Mouse (Mus musculus): Measurements from ENCODE around the gene C1qtnf4. TPM values are rescaled to one million over a fixed set of nuclear protein-coding genes. Genes with fewer than 3 reads are reported as not detected.

The C1qtnf4 gene
- polyA plus RNA-seq (2014; fragmentation: Illumina TruSeq; extraction: RNeasy Lipid Tissue Mini Kit (QIAGEN cat#74804); ENCODE audit: low read depth, low replicate concordance), result not detected

DNA sequence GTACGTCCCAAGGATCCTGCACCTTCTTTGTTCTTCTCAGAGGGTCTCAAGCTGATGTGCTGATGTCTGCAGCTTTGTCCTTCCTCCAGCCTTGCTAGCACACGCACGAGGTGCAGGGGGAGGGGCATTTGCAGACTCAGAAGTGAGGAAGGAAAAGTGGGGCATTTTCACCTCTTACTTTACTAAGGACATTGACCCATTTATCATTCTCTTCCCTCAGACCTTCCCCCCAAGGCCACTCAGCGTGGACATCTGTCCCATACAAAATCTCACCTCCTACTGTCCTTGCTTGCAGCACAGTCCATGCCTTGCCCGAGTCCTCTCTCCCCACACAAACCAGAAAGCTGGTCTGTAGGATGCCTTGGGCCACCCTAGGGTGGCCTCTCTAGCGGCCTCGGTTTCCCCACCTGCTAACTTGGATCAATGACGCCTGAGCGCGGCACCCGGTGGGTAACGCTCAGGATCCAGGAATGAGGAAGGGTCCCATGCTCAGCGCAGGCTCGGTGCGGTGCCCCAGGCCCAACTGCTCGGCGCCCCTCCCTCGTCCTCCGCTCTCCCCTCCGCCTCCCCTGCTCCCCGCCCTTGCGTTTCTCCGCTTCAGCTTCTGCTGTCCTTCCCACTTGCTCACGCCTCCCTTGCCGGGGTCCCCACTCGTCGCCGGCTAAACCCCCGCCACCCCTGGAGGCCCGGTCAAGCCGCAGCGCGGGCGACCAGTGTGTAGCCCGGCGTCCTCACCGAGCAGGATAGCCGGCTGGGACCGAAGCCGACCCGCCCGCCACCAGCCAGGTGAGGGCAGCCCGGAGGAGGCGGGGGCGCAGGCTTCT is at the start of gene C1qtnf4:
TSS of gene C1qtnf4 (plus strand) at position 643 of the 824 bp plus-strand sequence.

DNA sequence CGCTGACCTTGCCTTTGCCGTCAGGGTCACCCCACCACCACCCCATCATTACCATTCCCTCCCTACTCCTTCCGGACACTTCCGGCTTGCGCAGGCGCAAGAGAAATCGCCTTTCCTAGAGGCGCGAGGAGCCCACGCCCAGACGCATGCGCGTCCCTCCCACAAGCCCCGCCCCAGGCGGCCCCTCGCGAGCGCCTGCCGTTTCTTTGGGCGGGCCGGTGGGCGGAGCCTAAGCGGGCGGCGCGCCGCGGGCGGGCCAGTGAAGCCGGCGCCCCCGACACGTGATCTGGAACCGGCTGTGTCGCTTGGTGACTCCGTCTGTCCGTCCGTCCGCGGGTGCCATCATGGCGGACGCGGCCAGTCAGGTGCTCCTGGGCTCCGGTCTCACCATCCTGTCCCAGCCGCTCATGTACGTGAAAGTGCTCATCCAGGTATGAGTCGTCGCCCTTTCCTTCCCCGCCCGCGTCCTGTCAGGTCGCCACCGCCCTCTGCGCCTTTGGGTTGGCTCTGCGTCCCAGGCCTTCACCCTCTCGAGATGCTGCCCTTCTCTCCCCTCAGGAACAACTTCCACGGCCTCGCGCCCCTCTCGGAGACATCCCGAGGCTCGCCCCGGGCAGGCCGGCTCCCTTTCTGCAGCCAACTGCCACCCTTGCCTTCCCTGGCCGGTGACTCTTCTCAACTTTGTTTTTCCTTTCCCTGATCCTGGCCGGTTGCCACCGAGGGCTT is 38.5 kb upstream of the C1qtnf4 start, which contains the start of gene Mtch2:
TSS of gene Mtch2 (plus strand) at position 201 of the 726 bp plus-strand sequence.

DNA sequence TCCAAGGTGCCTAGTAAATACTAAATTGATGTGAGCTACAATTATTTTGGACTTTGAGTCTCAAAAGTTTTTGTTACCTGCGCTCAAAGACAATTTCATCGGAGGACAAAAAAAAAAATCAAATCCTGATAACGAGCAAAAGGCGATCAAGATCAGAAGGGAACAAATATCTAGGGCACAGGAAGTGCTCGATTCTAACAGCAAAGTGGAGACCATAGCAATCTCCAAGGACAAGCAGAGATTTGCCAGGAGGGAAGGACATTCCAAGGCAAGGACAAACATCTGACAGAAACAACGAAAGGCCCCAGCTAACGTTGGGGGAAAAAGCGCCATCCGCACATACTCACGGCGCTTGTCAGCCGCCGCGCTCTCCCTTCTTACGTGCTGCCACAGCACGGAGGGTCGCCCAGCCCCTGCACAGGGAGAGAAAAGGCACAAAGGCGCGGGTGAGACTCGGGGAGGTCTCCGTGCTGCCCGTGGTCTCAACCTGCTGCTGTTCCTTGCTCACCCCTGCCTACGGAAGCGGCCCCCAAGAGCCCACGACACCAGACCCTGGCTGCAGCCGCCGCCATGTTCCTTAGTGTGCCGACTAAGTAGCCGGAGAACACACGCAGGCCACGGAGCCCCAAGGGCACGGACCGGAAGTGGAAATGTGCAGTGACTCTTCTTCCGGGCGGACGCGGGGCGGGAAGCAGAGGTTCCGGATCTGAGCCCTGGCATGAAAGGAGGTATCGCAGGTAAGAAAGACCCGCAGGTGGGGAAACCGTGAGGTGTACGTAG is 18.6 kb downstream of the C1qtnf4 start, which contains the start of the genes Kbtbd4 and Ndufs3:
TSS of gene Kbtbd4 (plus strand) at position 665 of the 780 bp plus-strand sequence.
TSS of gene Ndufs3 (minus strand) at position 752 of the 780 bp plus-strand sequence.

Other genes with a start within 250 kb of the C1qtnf4 start
- gene Nup160, start 208.6 kb upstream of the C1qtnf4 start, polyA plus RNA-seq (2014; fragmentation: Illumina TruSeq; extraction: RNeasy Lipid Tissue Mini Kit (QIAGEN cat#74804); ENCODE audit: low read depth, low replicate concordance), result 24.2 TPM
- gene Fnbp4, start 140.5 kb upstream of the C1qtnf4 start, polyA plus RNA-seq (2014; fragmentation: Illumina TruSeq; extraction: RNeasy Lipid Tissue Mini Kit (QIAGEN cat#74804); ENCODE audit: low read depth, low replicate concordance), result 145 TPM
- gene Agbl2, start 103.1 kb upstream of the C1qtnf4 start, polyA plus RNA-seq (2014; fragmentation: Illumina TruSeq; extraction: RNeasy Lipid Tissue Mini Kit (QIAGEN cat#74804); ENCODE audit: low read depth, low replicate concordance), result 2.2 TPM
- gene Mtch2, start 38.7 kb upstream of the C1qtnf4 start, polyA plus RNA-seq (2014; fragmentation: Illumina TruSeq; extraction: RNeasy Lipid Tissue Mini Kit (QIAGEN cat#74804); ENCODE audit: low read depth, low replicate concordance), result 649 TPM
- 10.2 TPM for gene Kbtbd4, start 18.9 kb downstream of the C1qtnf4 start, polyA plus RNA-seq (2014; fragmentation: Illumina TruSeq; extraction: RNeasy Lipid Tissue Mini Kit (QIAGEN cat#74804); ENCODE audit: low read depth, low replicate concordance)
- gene Ndufs3, start 19.0 kb downstream of the C1qtnf4 start, polyA plus RNA-seq (2014; fragmentation: Illumina TruSeq; extraction: RNeasy Lipid Tissue Mini Kit (QIAGEN cat#74804); ENCODE audit: low read depth, low replicate concordance), result 153 TPM
- gene Celf1, start 54.5 kb downstream of the C1qtnf4 start, polyA plus RNA-seq (2014; fragmentation: Illumina TruSeq; extraction: RNeasy Lipid Tissue Mini Kit (QIAGEN cat#74804); ENCODE audit: low read depth, low replicate concordance), result 112 TPM
- gene Rapsn, start 149.8 kb downstream of the C1qtnf4 start, polyA plus RNA-seq (2014; fragmentation: Illumina TruSeq; extraction: RNeasy Lipid Tissue Mini Kit (QIAGEN cat#74804); ENCODE audit: low read depth, low replicate concordance), result not detected
- gene Psmc3, start 168.1 kb downstream of the C1qtnf4 start, polyA plus RNA-seq (2014; fragmentation: Illumina TruSeq; extraction: RNeasy Lipid Tissue Mini Kit (QIAGEN cat#74804); ENCODE audit: low read depth, low replicate concordance), result 116 TPM
- 5.2 TPM for gene Slc39a13, start 184.6 kb downstream of the C1qtnf4 start, polyA plus RNA-seq (2014; fragmentation: Illumina TruSeq; extraction: RNeasy Lipid Tissue Mini Kit (QIAGEN cat#74804); ENCODE audit: low read depth, low replicate concordance)
- gene Spi1, start 196.5 kb downstream of the C1qtnf4 start, polyA plus RNA-seq (2014; fragmentation: Illumina TruSeq; extraction: RNeasy Lipid Tissue Mini Kit (QIAGEN cat#74804); ENCODE audit: low read depth, low replicate concordance), result 3.0 TPM
- not detected for gene Mybpc3, start 232.3 kb downstream of the C1qtnf4 start, polyA plus RNA-seq (2014; fragmentation: Illumina TruSeq; extraction: RNeasy Lipid Tissue Mini Kit (QIAGEN cat#74804); ENCODE audit: low read depth, low replicate concordance)